In the genomic region with DNA sequence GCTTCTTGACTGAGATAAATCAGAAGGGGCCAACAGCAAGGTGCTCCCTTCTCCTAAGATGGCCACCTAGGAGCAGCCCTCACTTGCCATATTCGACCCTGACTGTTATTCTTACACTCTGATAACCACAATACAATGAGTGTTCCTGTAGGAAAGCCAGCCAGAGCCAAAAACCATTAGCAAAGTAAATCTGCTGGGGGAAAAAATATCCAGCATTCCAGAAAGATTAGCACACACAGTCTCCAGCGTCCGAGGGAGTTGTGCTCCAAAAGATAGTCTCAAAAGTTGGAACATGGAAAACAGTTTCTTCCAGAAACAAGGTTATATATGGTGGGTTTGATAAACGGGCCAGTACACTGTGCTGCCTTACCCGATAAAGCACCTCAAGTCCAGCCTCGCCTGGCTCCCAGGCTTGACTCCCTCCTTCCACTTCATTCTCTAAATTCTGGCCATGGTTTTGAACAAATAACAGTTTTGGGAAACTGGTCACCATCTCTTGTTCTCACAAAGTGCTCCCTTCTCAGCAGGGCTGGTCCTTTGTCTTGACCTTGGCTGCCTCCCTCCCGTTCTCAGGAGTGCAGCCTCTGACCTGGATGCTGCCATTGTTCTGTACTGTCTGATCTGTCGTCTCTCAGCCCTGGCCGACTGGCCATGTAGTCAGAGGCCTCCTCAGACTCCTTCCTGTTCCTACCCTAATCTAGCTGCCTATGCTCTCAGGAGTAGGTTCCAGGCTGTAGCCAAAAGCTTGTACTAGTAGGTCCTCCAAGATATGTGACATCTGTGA, we compare ENCODE assay signal across 16 mouse cellular contexts. TPM values are rescaled to one million over a fixed set of nuclear protein-coding genes. Genes with fewer than 3 reads are reported as not detected.
DNase-seq lines count a peak whose midpoint lies in the region; ATAC-seq and TF ChIP-seq lines count a peak whose summit lies in the region.
"Had no signal": no experiment of that assay in that cellular context is flagged by ENCODE, and none has a peak within 500 bp of the region (broad histone marks: within the 10 kb centered on the region; RNA-seq: fewer than 3 reads in every experiment).

No protein-coding gene starts in this region.

- no peak overlapping the region for H3K4me2 ChIP-seq in lung, postnatal 0 days (replicated peaks; ENCODE audit: low read depth, low read length)
- no peak overlapping the region for H3K4me2 ChIP-seq in heart, postnatal 0 days (ENCODE audit: low read depth, low read length)
- no peak overlapping the region for H3K4me2 ChIP-seq in stomach, embryonic 16.5 days (ENCODE audit: low read depth, low read length)

- peaks cover 5% of the 10 kb centered on the region for H3K4me1 ChIP-seq in lung, postnatal 0 days (ENCODE audit: insufficient read depth, low read depth, low read length)
- H3K4me1 ChIP-seq in heart, postnatal 0 days (ENCODE audit: control insufficient read depth, insufficient read depth) = peaks cover 60% of the 10 kb centered on the region
- peaks cover 27% of the 10 kb centered on the region for H3K4me1 ChIP-seq in stomach, embryonic 16.5 days (ENCODE audit: control insufficient read depth, insufficient read depth, low read length)

- no peak overlapping the region for H3K9ac ChIP-seq in lung, postnatal 0 days (replicated peaks; ENCODE audit: low read depth)
- no peak overlapping the region for H3K9ac ChIP-seq in heart, postnatal 0 days (replicated peaks; ENCODE audit: low read depth, low read length)
- H3K9ac ChIP-seq in stomach, embryonic 16.5 days (ENCODE audit: low read length) = 0 out of 2 replicates have a peak overlapping the region, but pooled peaks have one; percentile 7

- no peaks in the 10 kb centered on the region for H3K27me3 ChIP-seq in lung, postnatal 0 days (replicated peaks; ENCODE audit: insufficient read depth, low read length)
- H3K27me3 ChIP-seq in heart, postnatal 0 days (ENCODE audit: control insufficient read depth, insufficient read depth, low read length) = no peaks in the 10 kb centered on the region
- no peaks in the 10 kb centered on the region for H3K27me3 ChIP-seq in stomach, embryonic 16.5 days (ENCODE audit: control insufficient read depth, insufficient read depth, low read length)

- H3K36me3 ChIP-seq in lung, postnatal 0 days (ENCODE audit: insufficient read depth, low read length) = peaks cover 50% of the 10 kb centered on the region
- peaks cover 70% of the 10 kb centered on the region for H3K36me3 ChIP-seq in heart, postnatal 0 days (replicated peaks; ENCODE audit: control insufficient read depth, insufficient read depth, low read length)
- H3K36me3 ChIP-seq in stomach, embryonic 16.5 days (ENCODE audit: control insufficient read depth, insufficient read depth, low read length) = peaks cover 39% of the 10 kb centered on the region

- no peak for DNase-seq in gastrocnemius, adult 2 months
- DNase-seq in gastrocnemius, postnatal 4 days (ENCODE audit: low spot score in 2 of 2) = no peak
- peak; percentile 66 for DNase-seq in lung, postnatal 0 days (ENCODE audit: low spot score)
- DNase-seq in lung, postnatal 14 days = no peak
- DNase-seq in heart, postnatal 0 days (ENCODE audit: low spot score) = peak; percentile 70
- DNase-seq: cerebellum, postnatal 10 days; thymus, adult 18-20 months had no signal

- 54% methylated on average over 9 of the region's 9 CpGs for WGBS in lung, postnatal 0 days
- WGBS in heart, postnatal 0 days = 25% methylated on average over 9 of the region's 9 CpGs
- WGBS in stomach, embryonic 16.5 days = 57% methylated on average over 9 of the region's 9 CpGs

- intact Hi-C loops in gastrocnemius, adult 2 months (cut with DNase I) = no loop called here

- no peak for ATAC-seq in lung, postnatal 0 days
- ATAC-seq in heart, postnatal 0 days (ENCODE audit: insufficient read depth, low read depth) = peak; percentile 39
- ATAC-seq in stomach, embryonic 16.5 days (ENCODE audit: insufficient read depth, low FRiP score) = no peak
- no peak for ATAC-seq in inflammation-experienced regulatory T-cells, adult 6 months
- no peak for ATAC-seq in CD4-positive, CD25-positive, alpha-beta regulatory T cell, adult 4 months
- ATAC-seq: activated CD4-positive, CD25-positive, alpha-beta regulatory T cell, adult 4 months had no signal

- peak overlapping the region; percentile 26 for H3K4me3 ChIP-seq in gastrocnemius, adult 2 months
- no peak overlapping the region for H3K4me3 ChIP-seq in lung, postnatal 0 days (ENCODE audit: low read depth, low read length)
- no peak overlapping the region for H3K4me3 ChIP-seq in heart, postnatal 0 days (ENCODE audit: low read depth, low read length)
- no peak overlapping the region for H3K4me3 ChIP-seq in stomach, embryonic 16.5 days (replicated peaks; ENCODE audit: low read length)

- TF ChIP-seq CTCF in gastrocnemius, adult 2 months (IDR thresholded peaks at IDR 0.05) = no peak
- no peak for TF ChIP-seq CTCF in lung, postnatal 0 days (IDR thresholded peaks at IDR 0.05)
- no peak for TF ChIP-seq CTCF in heart, postnatal 0 days (IDR thresholded peaks at IDR 0.05; ENCODE audit: low read depth)

- no peaks in the 10 kb centered on the region for H3K9me3 ChIP-seq in lung, postnatal 0 days (ENCODE audit: low read length)
- no peaks in the 10 kb centered on the region for H3K9me3 ChIP-seq in heart, postnatal 0 days (replicated peaks; ENCODE audit: control insufficient read depth, low read length)
- H3K9me3 ChIP-seq in stomach, embryonic 16.5 days (replicated peaks; ENCODE audit: control insufficient read depth, low read length) = no peaks in the 10 kb centered on the region

- no peak for TF ChIP-seq EP300 in lung, postnatal 0 days (IDR thresholded peaks at IDR 0.05)
- no peak for TF ChIP-seq EP300 in heart, postnatal 0 days (IDR thresholded peaks at IDR 0.05; ENCODE audit: low read depth)

- H3K27ac ChIP-seq in gastrocnemius, adult 2 months = peak overlapping the region; percentile 81
- peak overlapping the region; percentile 7; the same call in 1 of the 2 replicates for H3K27ac ChIP-seq in lung, postnatal 0 days (ENCODE audit: low read length)
- H3K27ac ChIP-seq in heart, postnatal 0 days (ENCODE audit: low read depth) = peak overlapping the region; percentile 73
- peak overlapping the region; percentile 47 for H3K27ac ChIP-seq in stomach, embryonic 16.5 days (ENCODE audit: low read length)

RNA-seq across cellular contexts. Expression of gene Zyx, which starts 10.1 kb away (rescaled TPM):
- total RNA-seq in gastrocnemius, adult 2 months (2021) = 10 to 100 TPM; 19.7 to 24.7 TPM
- total RNA-seq in gastrocnemius, postnatal 4 days (2021) = 100 to 1,000 TPM; 113 to 128 TPM
- 166 and 183 TPM in 2 replicates for polyA plus RNA-seq in lung, postnatal 0 days (2015; fragmentation: Nextera tagmentation; extraction: Ambion mirVana)
- 96.2 and 140 TPM in 2 replicates for total RNA-seq in heart, postnatal 0 days (2014; rRNA removed; ENCODE audit: low replicate concordance)
- 86.4 and 89.9 TPM in 2 replicates for polyA plus RNA-seq in heart, postnatal 0 days (2015; fragmentation: Nextera tagmentation; extraction: Ambion mirVana)
- 99.0 and 107 TPM in 2 replicates for polyA plus RNA-seq in stomach, embryonic 16.5 days (2015; fragmentation: Nextera tagmentation; extraction: Ambion mirVana)
- 100 to 1,000 TPM in 1 of 3 experiments, 10 to 100 TPM in 2; 39.3 to 108 (median 40.8) TPM for polyA plus RNA-seq in inflammation-experienced regulatory T-cells, adult 6 months (2017; shearing (Covaris generic))
- polyA plus RNA-seq in CD4-positive, CD25-positive, alpha-beta regulatory T cell, adult 4 months (2017; shearing (Covaris generic)) = 10 to 100 TPM; 37.2 to 50.6 TPM

RNA-seq across cellular contexts. Expression of gene Epha1, which starts 13.5 kb away (rescaled TPM):
- under 1 TPM in 1 of 2 experiments, not detected in 1; 0.10 TPM for total RNA-seq in gastrocnemius, adult 2 months (2021)
- under 1 TPM; 0.27 to 0.57 TPM for total RNA-seq in gastrocnemius, postnatal 4 days (2021)
- polyA plus RNA-seq in lung, postnatal 0 days (2015; fragmentation: Nextera tagmentation; extraction: Ambion mirVana) = 21.8 TPM in 2 replicates
- 0.35 TPM in 1 of 2 replicates, not detected in the other for total RNA-seq in heart, postnatal 0 days (2014; rRNA removed; ENCODE audit: low replicate concordance)
- polyA plus RNA-seq in heart, postnatal 0 days (2015; fragmentation: Nextera tagmentation; extraction: Ambion mirVana) = 0.33 and 0.48 TPM in 2 replicates
- 25.5 and 31.3 TPM in 2 replicates for polyA plus RNA-seq in stomach, embryonic 16.5 days (2015; fragmentation: Nextera tagmentation; extraction: Ambion mirVana)
- polyA plus RNA-seq in inflammation-experienced regulatory T-cells, adult 6 months (2017; shearing (Covaris generic)) = under 1 TPM; 0.19 to 0.69 (median 0.67) TPM
- 1 to 10 TPM in 1 of 2 experiments, under 1 TPM in 1; 0.98 to 1.2 TPM for polyA plus RNA-seq in CD4-positive, CD25-positive, alpha-beta regulatory T cell, adult 4 months (2017; shearing (Covaris generic))

RNA-seq across cellular contexts. Expression of gene Fam131b, which starts 35.1 kb away (rescaled TPM):
- total RNA-seq in gastrocnemius, adult 2 months (2021) = under 1 TPM; 0.33 to 0.45 TPM
- 1 to 10 TPM; 2.2 TPM for total RNA-seq in gastrocnemius, postnatal 4 days (2021)
- not detected in 2 replicates for polyA plus RNA-seq in lung, postnatal 0 days (2015; fragmentation: Nextera tagmentation; extraction: Ambion mirVana)
- 0.88 and 1.4 TPM in 2 replicates for total RNA-seq in heart, postnatal 0 days (2014; rRNA removed; ENCODE audit: low replicate concordance)
- polyA plus RNA-seq in heart, postnatal 0 days (2015; fragmentation: Nextera tagmentation; extraction: Ambion mirVana) = 0.08 TPM in 2 replicates
- polyA plus RNA-seq in stomach, embryonic 16.5 days (2015; fragmentation: Nextera tagmentation; extraction: Ambion mirVana) = 0.29 and 0.32 TPM in 2 replicates
- polyA plus RNA-seq in inflammation-experienced regulatory T-cells, adult 6 months (2017; shearing (Covaris generic)) = not detected
- polyA plus RNA-seq in CD4-positive, CD25-positive, alpha-beta regulatory T cell, adult 4 months (2017; shearing (Covaris generic)) = not detected
- polyA plus RNA-seq: activated CD4-positive, CD25-positive, alpha-beta regulatory T cell, adult 4 months had no signal

RNA-seq across cellular contexts. Expression of gene Tas2r143, which starts 40.5 kb away (rescaled TPM):
- total RNA-seq in gastrocnemius, adult 2 months (2021) = not detected
- under 1 TPM in 1 of 2 experiments, not detected in 1; 0.54 TPM for total RNA-seq in gastrocnemius, postnatal 4 days (2021)
- polyA plus RNA-seq in lung, postnatal 0 days (2015; fragmentation: Nextera tagmentation; extraction: Ambion mirVana) = 0.15 TPM in 1 of 2 replicates, not detected in the other
- not detected in 2 replicates for total RNA-seq in heart, postnatal 0 days (2014; rRNA removed; ENCODE audit: low replicate concordance)
- polyA plus RNA-seq in heart, postnatal 0 days (2015; fragmentation: Nextera tagmentation; extraction: Ambion mirVana) = not detected in 2 replicates
- not detected in 2 replicates for polyA plus RNA-seq in stomach, embryonic 16.5 days (2015; fragmentation: Nextera tagmentation; extraction: Ambion mirVana)
- not detected for polyA plus RNA-seq in inflammation-experienced regulatory T-cells, adult 6 months (2017; shearing (Covaris generic))
- not detected for polyA plus RNA-seq in CD4-positive, CD25-positive, alpha-beta regulatory T cell, adult 4 months (2017; shearing (Covaris generic))
- total RNA-seq: gastrocnemius, adult 18-20 months; left cerebral cortex, adult 8-10 months had no signal
- polyA plus RNA-seq: activated CD4-positive, CD25-positive, alpha-beta regulatory T cell, adult 4 months; embryonic facial prominence, embryonic 11.5 days; forebrain, embryonic 11.5 days; hindbrain, embryonic 11.5 days had no signal

RNA-seq across cellular contexts. Expression of gene Tas2r135, which starts 45.7 kb away (rescaled TPM):
- total RNA-seq in gastrocnemius, adult 2 months (2021) = not detected
- not detected for total RNA-seq in gastrocnemius, postnatal 4 days (2021)
- polyA plus RNA-seq in lung, postnatal 0 days (2015; fragmentation: Nextera tagmentation; extraction: Ambion mirVana) = 0.18 TPM in 1 of 2 replicates, not detected in the other
- total RNA-seq in heart, postnatal 0 days (2014; rRNA removed; ENCODE audit: low replicate concordance) = not detected in 2 replicates
- not detected in 2 replicates for polyA plus RNA-seq in heart, postnatal 0 days (2015; fragmentation: Nextera tagmentation; extraction: Ambion mirVana)
- not detected in 2 replicates for polyA plus RNA-seq in stomach, embryonic 16.5 days (2015; fragmentation: Nextera tagmentation; extraction: Ambion mirVana)
- polyA plus RNA-seq in inflammation-experienced regulatory T-cells, adult 6 months (2017; shearing (Covaris generic)) = not detected
- not detected for polyA plus RNA-seq in CD4-positive, CD25-positive, alpha-beta regulatory T cell, adult 4 months (2017; shearing (Covaris generic))
- total RNA-seq: gastrocnemius, adult 18-20 months; left cerebral cortex, adult 8-10 months had no signal
- polyA plus RNA-seq: embryonic facial prominence, embryonic 11.5 days; forebrain, embryonic 11.5 days had no signal

Comparison
In these comparisons a context has a peak if more than half of its experiments do, and no peak if none do; other contexts are left out.
1. DNase-seq: peak in lung, postnatal 0 days (single experiment) and heart, postnatal 0 days (single experiment); none in gastrocnemius, adult 2 months (single experiment), gastrocnemius, postnatal 4 days (0 of 2) and lung, postnatal 14 days (single experiment).
2. H3K27ac ChIP-seq: peak in every context shown above with its lines; median percentile 81 in gastrocnemius, adult 2 months; 73 in heart, postnatal 0 days; 47 in stomach, embryonic 16.5 days; 7 in lung, postnatal 0 days.
3. RNA of gene Epha1, which starts 13.5 kb away (polyA plus RNA-seq): 25.5 to 31.3 TPM in stomach, embryonic 16.5 days and 21.8 TPM in lung, postnatal 0 days; 0.98 to 1.2 TPM in CD4-positive, CD25-positive, alpha-beta regulatory T cell, adult 4 months, 0.19 to 0.69 TPM in inflammation-experienced regulatory T-cells, adult 6 months and 0.33 to 0.48 TPM in heart, postnatal 0 days; every median in the first group is over 10 times any median in the second.